Mouse (Mus musculus): ENCODE results near the gene Ckap5.

Gene Ckap5

GRCm38 (mm10) chr2:91655827-91656226, 129.3 kb downstream of the Ckap5 start:
- DNase-seq = no peak

GRCm38 (mm10) chr2:91656774-91657173, 130.2 kb downstream of the Ckap5 start:
- DNase-seq = no peak

GRCm38 (mm10) chr2:91659657-91660056, 133.1 kb downstream of the Ckap5 start:
- no peak for DNase-seq

- DNase-seq = no peak
Measured at GRCm38 (mm10) chr2:91660981-91661380, 134.4 kb downstream of the Ckap5 start.

- DNase-seq = no peak
Measured at GRCm38 (mm10) chr2:91664780-91665179, 138.2 kb downstream of the Ckap5 start.

GRCm38 (mm10) chr2:91666386-91666910, 139.9 kb downstream of the Ckap5 start:
- DNase-seq = no peak

- no peak for DNase-seq
Measured at GRCm38 (mm10) chr2:91667747-91668146, 141.2 kb downstream of the Ckap5 start.

GRCm38 (mm10) chr2:91669326-91669725, 142.8 kb downstream of the Ckap5 start:
- no peak for DNase-seq

- no peak for DNase-seq
Measured at GRCm38 (mm10) chr2:91670038-91670437, 143.5 kb downstream of the Ckap5 start.

Measured in layer of hippocampus, adult 9-11 months (tissue).